23 mouse cellular contexts compared by ENCODE assay signal in the genomic region with DNA sequence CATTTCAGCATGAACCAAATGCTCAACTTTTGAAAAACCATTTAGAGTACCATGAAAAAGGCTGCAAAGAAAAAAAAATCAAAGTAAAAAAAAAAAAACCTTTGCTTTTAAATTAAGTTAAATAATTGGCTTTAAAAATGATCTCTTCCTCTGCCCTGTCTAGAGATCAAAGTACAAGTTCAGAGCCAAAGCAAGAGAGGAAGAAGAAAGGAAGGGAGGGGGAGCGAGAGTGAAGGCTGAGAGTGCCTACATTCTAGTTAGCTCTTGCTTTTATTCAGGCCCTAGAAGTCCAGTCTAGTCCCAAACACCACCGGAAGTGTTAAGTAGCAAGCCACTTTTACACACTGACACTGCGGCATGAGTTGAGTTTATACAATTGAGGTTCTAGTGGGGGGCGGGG.
DNase-seq lines count a peak whose midpoint lies in the region; ATAC-seq and TF ChIP-seq lines count a peak whose summit lies in the region.
"Had no signal": no experiment of that assay in that cellular context is flagged by ENCODE, and none has a peak within 500 bp of the region (broad histone marks: within the 10 kb centered on the region; RNA-seq: fewer than 3 reads in every experiment).

No protein-coding gene starts in this region.

- no peaks in the 10 kb centered on the region for H3K27me3 ChIP-seq in midbrain, postnatal 0 days (ENCODE audit: insufficient read depth, low read length)
- H3K27me3 ChIP-seq in midbrain, embryonic 16.5 days (ENCODE audit: control insufficient read depth, insufficient read depth, low read depth, low read length): no peaks in the 10 kb centered on the region
- H3K27me3 ChIP-seq in liver, embryonic 11.5 days (replicated peaks; ENCODE audit: control insufficient read depth, insufficient read depth, low read length): no peaks in the 10 kb centered on the region
- H3K27me3 ChIP-seq: forebrain, embryonic 15.5 days had no signal

- peak; percentile 31 for DNase-seq in heart, adult 11 months
- DNase-seq in heart, postnatal 25 days (ENCODE audit: low spot score): no peak
- no peak for DNase-seq in midbrain, postnatal 0 days (ENCODE audit: low spot score)
- no peak for DNase-seq in liver, embryonic 11.5 days (ENCODE audit: low spot score)
- DNase-seq in spleen, postnatal 14 days (ENCODE audit: low spot score in 2 of 2): no peak
- DNase-seq: adrenal gland, postnatal 10 days; adrenal gland, postnatal 36 days; B cell, adult 2 months; cerebellum, adult 18-20 months; cerebellum, adult 9-10 months; cerebellum, postnatal 14 days; gastrocnemius, adult 2 months; gastrocnemius, postnatal 14 days; heart, adult 18-20 months; heart, postnatal 10 days; heart, postnatal 4 days had no signal

- no peaks in the 10 kb centered on the region for H3K36me3 ChIP-seq in midbrain, postnatal 0 days (ENCODE audit: insufficient read depth, low read length)
- no peaks in the 10 kb centered on the region for H3K36me3 ChIP-seq in midbrain, embryonic 16.5 days (ENCODE audit: control insufficient read depth, insufficient read depth, low read length)
- no peaks in the 10 kb centered on the region for H3K36me3 ChIP-seq in liver, embryonic 11.5 days (ENCODE audit: control insufficient read depth, insufficient read depth, low read length)
- H3K36me3 ChIP-seq: forebrain, embryonic 15.5 days; heart, embryonic 12.5 days; heart, embryonic 15.5 days had no signal

- H3K27ac ChIP-seq in midbrain, postnatal 0 days (ENCODE audit: low read depth, low read length): 0 out of 2 replicates have a peak overlapping the region, but pooled peaks have one; percentile 43
- H3K27ac ChIP-seq in midbrain, embryonic 16.5 days (ENCODE audit: low read length): no peak overlapping the region
- no peak overlapping the region for H3K27ac ChIP-seq in liver, embryonic 11.5 days (ENCODE audit: low read depth, low read length)
- H3K27ac ChIP-seq: forebrain, embryonic 15.5 days; gastrocnemius, adult 2 months; heart, embryonic 15.5 days; hindbrain, embryonic 14.5 days; hindbrain, postnatal 0 days had no signal

- no peak overlapping the region for H3K9ac ChIP-seq in midbrain, postnatal 0 days (replicated peaks; ENCODE audit: low read length, poor library complexity, severe bottlenecking)
- H3K9ac ChIP-seq in midbrain, embryonic 16.5 days (ENCODE audit: low read depth, low read length): no peak overlapping the region
- H3K9ac ChIP-seq in liver, embryonic 11.5 days (ENCODE audit: low read depth, low read length): no peak overlapping the region
- H3K9ac ChIP-seq: forebrain, embryonic 15.5 days; heart, embryonic 12.5 days; heart, embryonic 15.5 days; hindbrain, embryonic 14.5 days had no signal

- H3K4me1 ChIP-seq in midbrain, postnatal 0 days (ENCODE audit: insufficient read depth, low read length): peaks cover 8% of the 10 kb centered on the region; the same call in 1 of the 2 replicates
- peaks cover 19% of the 10 kb centered on the region for H3K4me1 ChIP-seq in midbrain, embryonic 16.5 days (ENCODE audit: control insufficient read depth, insufficient read depth, low read length)
- H3K4me1 ChIP-seq in liver, embryonic 11.5 days (replicated peaks; ENCODE audit: control insufficient read depth, insufficient read depth, low read length): no peaks in the 10 kb centered on the region
- H3K4me1 ChIP-seq: forebrain, embryonic 15.5 days; heart, embryonic 12.5 days; heart, embryonic 15.5 days had no signal

- TF ChIP-seq CTCF in midbrain, postnatal 0 days (IDR thresholded peaks at IDR 0.05): no peak

- 66% methylated on average over 4 of the region's 4 CpGs for WGBS in midbrain, postnatal 0 days
- 59% methylated on average over 4 of the region's 4 CpGs for WGBS in midbrain, embryonic 16.5 days
- 82% methylated on average over 4 of the region's 4 CpGs for WGBS in liver, embryonic 11.5 days

- H3K9me3 ChIP-seq in midbrain, postnatal 0 days (ENCODE audit: low read length): no peaks in the 10 kb centered on the region
- no peaks in the 10 kb centered on the region for H3K9me3 ChIP-seq in midbrain, embryonic 16.5 days (replicated peaks; ENCODE audit: control insufficient read depth, low read length, poor library complexity, severe bottlenecking)
- no peaks in the 10 kb centered on the region for H3K9me3 ChIP-seq in liver, embryonic 11.5 days (ENCODE audit: control insufficient read depth, low read length)
- H3K9me3 ChIP-seq: forebrain, embryonic 15.5 days; heart, embryonic 12.5 days; heart, embryonic 15.5 days had no signal

- intact Hi-C loops in heart, postnatal 25 days (cut with DNase I): no loop called here

- no peak overlapping the region for H3K4me2 ChIP-seq in midbrain, postnatal 0 days (ENCODE audit: low read depth, low read length, poor library complexity, severe bottlenecking)
- no peak overlapping the region for H3K4me2 ChIP-seq in midbrain, embryonic 16.5 days (ENCODE audit: low read length)
- H3K4me2 ChIP-seq in liver, embryonic 11.5 days: no peak overlapping the region
- H3K4me2 ChIP-seq: forebrain, embryonic 15.5 days; heart, embryonic 12.5 days; heart, embryonic 15.5 days; hindbrain, embryonic 14.5 days had no signal

- no peak overlapping the region for H3K4me3 ChIP-seq in midbrain, postnatal 0 days (ENCODE audit: low read depth, low read length)
- no peak overlapping the region for H3K4me3 ChIP-seq in midbrain, embryonic 16.5 days (ENCODE audit: low read depth, low read length)
- H3K4me3 ChIP-seq in liver, embryonic 11.5 days (ENCODE audit: low read depth, low read length): no peak overlapping the region
- H3K4me3 ChIP-seq: forebrain, embryonic 15.5 days; gastrocnemius, adult 2 months; heart, embryonic 12.5 days; heart, embryonic 15.5 days had no signal

- no peak for ATAC-seq in midbrain, postnatal 0 days (ENCODE audit: low FRiP score)
- ATAC-seq in midbrain, embryonic 16.5 days: no peak
- ATAC-seq in inflammation-experienced regulatory T-cells, adult 6 months: peak; percentile 72
- no peak for ATAC-seq in liver, embryonic 11.5 days (replicated peaks; ENCODE audit: low FRiP score)
- ATAC-seq: forebrain, embryonic 15.5 days; hindbrain, postnatal 0 days had no signal
